Mouse (Mus musculus) left cerebral cortex, adult 8-10 months (tissue): ENCODE results near the gene Kmt5b. TPM values are rescaled to one million over a fixed set of nuclear protein-coding genes. Genes with fewer than 3 reads are reported as not detected.

ENCODE experiments used
- DNase-seq, 2 experiments: peaks; one replicate each; pipeline ENCODE4 v3.0.0; 2022; ENCODE audit warnings: low spot score in 2 of 2
- total RNA-seq, 4 experiments: library from RNA; stranded (reverse); gene quantifications; 2 replicates each; pipeline ENCODE4 v1.2.4; 2022

Kmt5b gene
- total RNA-seq, 4 experiments from 2014 or later = 46.2 to 53.0 (median 50.5) TPM

GRCm38 (mm10) chr19:3840685-3841084 is 73.5 kb downstream of the Kmt5b start:
- no peak for DNase-seq

GRCm38 (mm10) chr19:3842359-3843148 is 75.3 kb downstream of the Kmt5b start:
- no peak for DNase-seq

GRCm38 (mm10) chr19:3843629-3844028 is 76.4 kb downstream of the Kmt5b start:
- no peak for DNase-seq

GRCm38 (mm10) chr19:3844836-3845235 is 77.6 kb downstream of the Kmt5b start:
- DNase-seq = no peak

- DNase-seq = no peak
Observed at GRCm38 (mm10) chr19:3845339-3845738, 78.1 kb downstream of the Kmt5b start.

GRCm38 (mm10) chr19:3845803-3846406 is 78.7 kb downstream of the Kmt5b start:
- no peak for DNase-seq

GRCm38 (mm10) chr19:3846676-3847604 is 79.7 kb downstream of the Kmt5b start:
- no peak for DNase-seq

- no peak for DNase-seq
Observed at GRCm38 (mm10) chr19:3847711-3848110, 80.5 kb downstream of the Kmt5b start.

GRCm38 (mm10) chr19:3848207-3848808 is 81.1 kb downstream of the Kmt5b start:
- no peak for DNase-seq

- DNase-seq = no peak
Observed at GRCm38 (mm10) chr19:3849251-3849650, 82.0 kb downstream of the Kmt5b start.

- DNase-seq = no peak
Observed at GRCm38 (mm10) chr19:3850076-3850475, 82.9 kb downstream of the Kmt5b start.

GRCm38 (mm10) chr19:3850847-3851469 is 83.7 kb downstream of the Kmt5b start:
- peak in 1 of 2 experiments; percentile 26 for DNase-seq

- peak; percentile 97 to 98 for DNase-seq
Observed at GRCm38 (mm10) chr19:3851502-3851962, 84.3 kb downstream of the Kmt5b start, which contains the start of gene Chka. Chka (plus strand) TSS chr19:3851773.

GRCm38 (mm10) chr19:3851979-3852681 is 84.9 kb downstream of the Kmt5b start:
- peak; percentile 24 to 35 for DNase-seq

GRCm38 (mm10) chr19:3853121-3853520 is 85.9 kb downstream of the Kmt5b start:
- DNase-seq = no peak

- no peak for DNase-seq
Observed at GRCm38 (mm10) chr19:3853891-3854290, 86.7 kb downstream of the Kmt5b start.

- DNase-seq = no peak
Observed at GRCm38 (mm10) chr19:3855091-3855490, 87.9 kb downstream of the Kmt5b start.

GRCm38 (mm10) chr19:3855601-3856000 is 88.4 kb downstream of the Kmt5b start:
- peak in 1 of 2 experiments; percentile 27 for DNase-seq

GRCm38 (mm10) chr19:3857220-3857619 is 90.0 kb downstream of the Kmt5b start:
- DNase-seq = no peak

GRCm38 (mm10) chr19:3862713-3863112 is 95.5 kb downstream of the Kmt5b start:
- DNase-seq = no peak
